Mouse (Mus musculus) kidney, embryonic 16.5 days (tissue): ENCODE data around the gene Adamts18. TPM values are rescaled to one million over a fixed set of nuclear protein-coding genes. Genes with fewer than 3 reads are reported as not detected.

ENCODE experiments used
- ATAC-seq: fragments of 200-750 bp; cut with Nextera tagmentation; 2 replicates; pipeline ENCODE4 v1.8.0; 2017; ENCODE audit warnings: moderate TSS enrichment; ENCODE audit not compliant: low FRiP score, low TSS enrichment
- H3K27ac ChIP-seq: fragments of 300-500 bp; sonication (generic); 2 replicates; pipeline ENCODE4 v1.5.1; 2014; ENCODE audit warnings: low read length
- H3K27me3 ChIP-seq: fragments of 300-500 bp; sonication (generic); 2 replicates; pipeline ENCODE4 v1.6.1; 2014; ENCODE audit warnings: low read length, control low read depth, mixed read lengths; ENCODE audit not compliant: insufficient read depth
- H3K36me3 ChIP-seq: fragments of 300-500 bp; sonication (generic); 2 replicates; pipeline ENCODE4 v1.6.1; 2014; ENCODE audit warnings: low read length, control low read depth, mixed read lengths; ENCODE audit not compliant: insufficient read depth
- H3K4me1 ChIP-seq: fragments of 300-500 bp; sonication (generic); 2 replicates; pipeline ENCODE4 v1.6.1; 2014; ENCODE audit warnings: low read length, control low read depth, mixed read lengths; ENCODE audit not compliant: insufficient read depth
- H3K4me2 ChIP-seq: fragments of 300-500 bp; sonication (generic); replicated peaks from 2 replicates; pipeline ENCODE4 v1.6.1; 2014; ENCODE audit warnings: low read depth, low read length
- H3K4me3 ChIP-seq: fragments of 300-500 bp; sonication (generic); 2 replicates; pipeline ENCODE4 v1.5.1; 2014; ENCODE audit warnings: mild to moderate bottlenecking, low read length
- H3K9ac ChIP-seq: fragments of 300-500 bp; sonication (generic); replicated peaks from 2 replicates; pipeline ENCODE4 v1.6.1; 2014; ENCODE audit warnings: low read length
- H3K9me3 ChIP-seq: fragments of 300-500 bp; sonication (generic); 2 replicates; pipeline ENCODE4 v1.6.1; 2016; ENCODE audit warnings: low read length, control low read depth
- WGBS: fragments of 180-500 bp; shearing (Covaris S2); extraction: QIAGEN DNeasy Blood & Tissue Kit; methylation state at CpG from one replicate; pipeline ENCODE4 v1.1.7; 2014; 5-methylcytosine and 5-hydroxymethylcytosine counted together
- polyA plus RNA-seq: library from polyadenylated mRNA; unstranded; fragments of >200 nt; fragmentation: Nextera tagmentation; extraction: Ambion mirVana; gene quantifications from 2 replicates; pipeline ENCODE4 v1.2.1, GENCODE M21; 2015

Gene Adamts18
- 2.4 and 2.5 TPM in 2 replicates for polyA plus RNA-seq

DNA sequence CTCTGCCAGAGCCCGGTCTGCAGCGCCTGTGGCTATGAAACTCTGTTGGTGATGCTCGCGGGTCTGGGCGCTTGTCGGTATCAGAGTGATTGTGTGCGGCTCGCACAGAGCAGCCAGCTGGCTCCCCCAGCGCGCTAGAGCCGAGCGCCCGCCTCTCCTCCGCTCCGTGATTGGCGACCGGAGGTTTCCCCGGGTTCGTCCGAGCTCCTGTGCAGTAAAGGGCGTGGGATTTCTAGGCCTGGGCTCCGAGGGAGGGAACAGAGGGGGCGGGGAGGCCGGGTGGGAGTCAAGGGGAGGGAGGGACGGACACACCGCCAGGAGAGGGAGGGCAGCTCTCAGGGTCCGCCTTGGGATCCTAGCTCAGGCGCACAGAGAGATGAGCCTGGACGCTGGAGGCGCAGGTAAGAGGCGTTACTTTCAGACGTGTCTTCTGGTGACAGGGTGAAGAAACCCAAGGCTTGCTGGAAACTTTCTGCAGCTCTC, at the start of gene Adamts18:
Adamts18 (minus strand) TSS at position 86 of the 483 bp plus-strand sequence.
- H3K9me3 ChIP-seq, result no peaks in the 10 kb centered on the region
- peak within 1 kb of the TSS; percentile 47 for H3K9ac ChIP-seq
- H3K4me2 ChIP-seq, result peak within 1 kb of the TSS; percentile 98
- H3K4me3 ChIP-seq, result peak within 1 kb of the TSS; percentile 61
- peak; percentile 88 for ATAC-seq
- under 1% methylated on average over 30 of the region's 32 CpGs for WGBS
- no peaks in the 10 kb centered on the region for H3K36me3 ChIP-seq
- H3K27ac ChIP-seq, result no peak within 1 kb of the TSS; the same call in 1 of the 2 replicates
- H3K27me3 ChIP-seq, result peaks cover 40% of the 10 kb centered on the region
- peaks cover 9% of the 10 kb centered on the region; the same call in 1 of the 2 replicates for H3K4me1 ChIP-seq

GRCm38 (mm10) chr8:113896446-113896845, 47.9 kb upstream of the Adamts18 start:
- H3K4me1 ChIP-seq, result no peaks in the 10 kb centered on the region
- 88% methylated on average over 1 of the region's 1 CpGs for WGBS
- ATAC-seq, result no peak
- no peaks in the 10 kb centered on the region for H3K27me3 ChIP-seq
- H3K36me3 ChIP-seq, result no peaks in the 10 kb centered on the region
- no peak overlapping the region for H3K27ac ChIP-seq
- no peak overlapping the region for H3K4me3 ChIP-seq
- no peaks in the 10 kb centered on the region for H3K9me3 ChIP-seq
- no peak overlapping the region for H3K9ac ChIP-seq
- H3K4me2 ChIP-seq, result no peak overlapping the region

- ATAC-seq, result no peak
- Histone ChIP-seq H3K4me3 (no peak overlapping the region), H3K4me1 (no peaks in the 10 kb centered on the region), H3K9ac (no peak overlapping the region), H3K27ac (no peak overlapping the region), H3K27me3 (no peaks in the 10 kb centered on the region), H3K9me3 (no peaks in the 10 kb centered on the region), H3K36me3 (no peaks in the 10 kb centered on the region), H3K4me2 (no peak overlapping the region)
- 51% methylated on average over 3 of the region's 3 CpGs for WGBS
Measured at GRCm38 (mm10) chr8:113891376-113891775, 42.8 kb upstream of the Adamts18 start.

GRCm38 (mm10) chr8:113886509-113886908, 38.0 kb upstream of the Adamts18 start:
- H3K27me3 ChIP-seq, result peaks cover 3% of the 10 kb centered on the region; the same call in 1 of the 2 replicates
- H3K27ac ChIP-seq, result no peak overlapping the region
- no peaks in the 10 kb centered on the region for H3K4me1 ChIP-seq
- 96% methylated on average over 3 of the region's 3 CpGs for WGBS
- no peak for ATAC-seq
- no peak overlapping the region for H3K4me2 ChIP-seq
- no peaks in the 10 kb centered on the region for H3K36me3 ChIP-seq
- no peak overlapping the region for H3K4me3 ChIP-seq
- H3K9ac ChIP-seq, result no peak overlapping the region
- H3K9me3 ChIP-seq, result no peaks in the 10 kb centered on the region

- 86% methylated on average over 2 of the region's 2 CpGs for WGBS
Measured at GRCm38 (mm10) chr8:113885101-113885500, 36.6 kb upstream of the Adamts18 start.

GRCm38 (mm10) chr8:113883994-113884393, 35.5 kb upstream of the Adamts18 start:
- no peaks in the 10 kb centered on the region for H3K9me3 ChIP-seq
- H3K36me3 ChIP-seq, result no peaks in the 10 kb centered on the region
- peaks cover 3% of the 10 kb centered on the region; the same call in 1 of the 2 replicates for H3K27me3 ChIP-seq
- H3K4me3 ChIP-seq, result no peak overlapping the region
- WGBS, result 40% methylated on average over 7 of the region's 7 CpGs
- H3K27ac ChIP-seq, result no peak overlapping the region
- no peak for ATAC-seq
- no peak overlapping the region for H3K9ac ChIP-seq
- H3K4me2 ChIP-seq, result no peak overlapping the region
- no peaks in the 10 kb centered on the region for H3K4me1 ChIP-seq

More at GRCm38 (mm10) chr8:113885101-113885500, 36.6 kb upstream of the Adamts18 start:
- Histone ChIP-seq H3K36me3 (no peaks in the 10 kb centered on the region), H3K9ac (no peak overlapping the region), H3K4me2 (no peak overlapping the region), H3K4me1 (no peaks in the 10 kb centered on the region), H3K27ac (no peak overlapping the region), H3K27me3 (peaks cover 3% of the 10 kb centered on the region; the same call in 1 of the 2 replicates), H3K4me3 (no peak overlapping the region), H3K9me3 (no peaks in the 10 kb centered on the region)
- ATAC-seq, result no peak

- no peak overlapping the region for H3K4me2 ChIP-seq
- peaks cover 3% of the 10 kb centered on the region; the same call in 1 of the 2 replicates for H3K27me3 ChIP-seq
- H3K36me3 ChIP-seq, result no peaks in the 10 kb centered on the region
- ATAC-seq, result 0 out of 2 replicates have a peak, but pooled peaks have one; percentile 63
- 31% methylated on average over 2 of the region's 2 CpGs for WGBS
- no peak overlapping the region for H3K9ac ChIP-seq
- no peak overlapping the region for H3K4me3 ChIP-seq
- no peaks in the 10 kb centered on the region for H3K9me3 ChIP-seq
- H3K27ac ChIP-seq, result no peak overlapping the region
- H3K4me1 ChIP-seq, result no peaks in the 10 kb centered on the region
Measured at GRCm38 (mm10) chr8:113882558-113882957, 34.0 kb upstream of the Adamts18 start.

DNA sequence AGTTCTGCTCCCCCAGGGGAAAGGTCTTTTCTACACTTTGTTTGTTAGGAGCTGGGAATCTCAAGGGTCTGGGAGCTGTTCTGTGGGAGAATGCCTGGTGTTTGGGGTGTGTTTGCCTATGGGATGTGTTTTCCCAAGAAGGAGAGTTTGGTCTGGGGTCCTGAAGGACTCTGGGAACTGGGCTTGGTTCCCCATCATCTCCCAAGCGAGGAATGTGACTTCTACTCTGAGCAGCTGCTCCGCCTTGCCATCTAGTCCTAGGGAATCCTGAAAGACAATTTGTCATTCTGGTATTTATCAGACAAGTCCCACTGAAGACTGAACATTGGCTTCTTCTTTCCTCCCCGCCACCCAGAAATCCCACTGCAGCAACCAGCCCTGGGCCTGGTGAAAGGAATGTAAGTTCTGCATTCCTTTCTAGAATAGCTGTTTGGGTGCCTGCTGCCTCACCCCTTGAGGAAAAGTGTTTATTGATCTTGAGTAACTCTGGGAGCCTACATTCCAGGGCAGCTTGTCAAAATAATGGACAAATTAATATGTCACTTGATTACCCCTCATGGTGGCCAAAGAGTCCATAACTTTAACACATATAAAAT, 30.0 kb upstream of the Adamts18 start:
- no peak overlapping the region for H3K9ac ChIP-seq
- no peak for ATAC-seq
- H3K4me2 ChIP-seq, result no peak overlapping the region
- H3K27ac ChIP-seq, result no peak overlapping the region
- 68% methylated on average over 3 of the region's 3 CpGs for WGBS
- no peaks in the 10 kb centered on the region for H3K9me3 ChIP-seq
- H3K27me3 ChIP-seq, result peaks cover 3% of the 10 kb centered on the region; the same call in 1 of the 2 replicates
- H3K4me3 ChIP-seq, result no peak overlapping the region
- H3K36me3 ChIP-seq, result no peaks in the 10 kb centered on the region
- H3K4me1 ChIP-seq, result no peaks in the 10 kb centered on the region

DNA sequence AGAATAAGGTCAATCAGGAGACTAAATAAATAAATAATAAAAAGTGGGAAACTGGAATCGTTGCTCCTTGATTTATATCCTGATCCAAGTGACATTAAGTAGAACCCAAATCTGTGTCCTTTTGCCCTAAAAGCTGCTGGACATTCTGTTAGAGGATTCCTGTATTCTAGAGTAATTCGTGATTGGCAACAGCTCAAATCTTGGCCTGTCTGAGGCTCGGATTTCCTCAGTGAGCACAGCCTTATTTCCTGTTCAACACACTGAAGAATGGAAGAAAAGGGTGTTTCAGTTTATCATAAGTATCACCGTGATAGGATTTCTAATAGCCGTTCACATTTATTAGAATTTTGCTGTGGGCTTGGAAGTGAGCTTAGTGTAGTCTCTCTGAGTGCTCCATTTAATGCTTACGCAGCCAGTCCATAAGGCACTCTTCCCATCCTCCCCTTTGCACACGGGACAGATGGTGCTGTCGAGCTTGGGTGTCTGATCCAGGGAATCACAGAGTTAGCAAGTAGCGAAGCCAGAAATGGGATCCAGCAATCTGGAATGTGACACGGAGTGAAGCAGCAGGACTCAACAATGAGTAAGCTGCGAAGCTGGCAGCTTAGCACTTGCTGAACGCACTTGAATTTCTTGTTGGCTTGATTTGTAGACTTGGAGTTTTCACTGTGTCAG, 25.0 kb upstream of the Adamts18 start:
- ATAC-seq, result no peak
- H3K36me3 ChIP-seq, result no peaks in the 10 kb centered on the region
- H3K9ac ChIP-seq, result no peak overlapping the region
- no peak overlapping the region for H3K4me2 ChIP-seq
- H3K4me1 ChIP-seq, result no peaks in the 10 kb centered on the region
- H3K4me3 ChIP-seq, result no peak overlapping the region
- H3K9me3 ChIP-seq, result no peaks in the 10 kb centered on the region
- WGBS, result 68% methylated on average over 12 of the region's 12 CpGs
- H3K27me3 ChIP-seq, result no peaks in the 10 kb centered on the region
- H3K27ac ChIP-seq, result no peak overlapping the region

- WGBS, result 91% methylated on average over 6 of the region's 6 CpGs
- ATAC-seq, result no peak
Measured at GRCm38 (mm10) chr8:113872436-113872835, 23.9 kb upstream of the Adamts18 start.

More at GRCm38 (mm10) chr8:113872436-113872835, 23.9 kb upstream of the Adamts18 start:
- H3K27me3 ChIP-seq, result no peaks in the 10 kb centered on the region
- no peak overlapping the region for H3K27ac ChIP-seq
- H3K4me2 ChIP-seq, result no peak overlapping the region
- no peaks in the 10 kb centered on the region for H3K4me1 ChIP-seq
- no peak overlapping the region for H3K4me3 ChIP-seq
- H3K9ac ChIP-seq, result no peak overlapping the region
- no peaks in the 10 kb centered on the region for H3K36me3 ChIP-seq
- no peaks in the 10 kb centered on the region for H3K9me3 ChIP-seq
